Comparison of ENCODE assay signal across 17 mouse cellular contexts in the genomic region with DNA sequence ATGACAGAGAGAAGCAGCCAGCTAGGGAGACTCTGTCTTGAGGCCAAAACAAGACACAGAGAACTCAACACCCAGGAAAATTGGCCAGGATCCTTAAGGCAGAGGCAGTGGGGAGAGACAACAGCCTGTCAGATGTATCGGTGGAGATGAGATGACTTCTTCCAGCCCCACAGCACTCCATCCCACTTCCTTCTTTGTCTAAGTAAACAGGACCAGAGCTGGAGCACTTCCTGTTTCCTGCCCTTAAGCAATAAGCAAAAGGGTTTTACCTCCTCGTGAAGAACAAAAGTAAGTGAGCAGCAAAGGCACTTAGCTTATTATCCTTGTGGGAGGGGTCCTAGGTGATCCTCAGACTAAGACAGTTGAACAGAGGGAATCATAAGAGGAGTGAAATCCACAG.
"Had no signal": no experiment of that assay in that cellular context is flagged by ENCODE, and none has a peak within 500 bp of the region (broad histone marks: within the 10 kb centered on the region; RNA-seq: fewer than 3 reads in every experiment).

No protein-coding gene starts in this region.

- H3K36me3 ChIP-seq: kidney, embryonic 15.5 days; limb, embryonic 12.5 days; limb, embryonic 15.5 days; lung, embryonic 15.5 days had no signal

- H3K4me3 ChIP-seq: kidney, embryonic 15.5 days; limb, embryonic 12.5 days; limb, embryonic 15.5 days; lung, embryonic 15.5 days had no signal

- H3K9me3 ChIP-seq: kidney, embryonic 15.5 days; limb, embryonic 12.5 days; limb, embryonic 15.5 days; lung, embryonic 15.5 days had no signal

- H3K4me2 ChIP-seq: kidney, embryonic 15.5 days; limb, embryonic 12.5 days; limb, embryonic 15.5 days; liver, embryonic 11.5 days; lung, embryonic 15.5 days had no signal

- DNase-seq: kidney, adult 8-10 months; kidney, postnatal 10 days; kidney, postnatal 4 days; left cerebral cortex, postnatal 4 days; liver, postnatal 0 days; midbrain, embryonic 14.5 days; thymus, adult 2 months; thymus, postnatal 14 days; thymus, postnatal 4 days had no signal

- H3K4me1 ChIP-seq: kidney, embryonic 15.5 days; limb, embryonic 12.5 days; limb, embryonic 15.5 days; lung, embryonic 15.5 days had no signal

- H3K27ac ChIP-seq: kidney, embryonic 15.5 days; limb, embryonic 12.5 days; limb, embryonic 15.5 days; liver, embryonic 14.5 days; lung, embryonic 15.5 days; stomach, postnatal 0 days had no signal

- ATAC-seq: intestine, postnatal 0 days; liver, postnatal 0 days had no signal

- H3K9ac ChIP-seq: kidney, embryonic 15.5 days; limb, embryonic 12.5 days; limb, embryonic 15.5 days; liver, embryonic 14.5 days; liver, postnatal 0 days; lung, embryonic 15.5 days had no signal

- H3K27me3 ChIP-seq: kidney, embryonic 15.5 days; limb, embryonic 12.5 days; limb, embryonic 15.5 days; lung, embryonic 15.5 days had no signal
